Mouse (Mus musculus) G1E (cell line): ENCODE data around the gene Kctd14. TPM values are rescaled to one million over a fixed set of nuclear protein-coding genes. Genes with fewer than 3 reads are reported as not detected.

ENCODE experiments used
- ATAC-seq: 2 replicates; pipeline ENCODE4 v1.8.0; 2016; ENCODE audit warnings: mild to moderate bottlenecking; ENCODE audit not compliant: insufficient number of reproducible peaks, poor library complexity, low FRiP score, severe bottlenecking; ENCODE audit errors: extremely low read depth
- DNase-seq: peaks from one replicate; pipeline ENCODE4 v3.0.0; 2012; ENCODE audit warnings: low spot score
- H3K27me3 ChIP-seq: 2 replicates; pipeline ENCODE4 v1.6.1; 2012; ENCODE audit warnings: mild to moderate bottlenecking, low read length, inconsistent platforms; ENCODE audit not compliant: insufficient read depth
- H3K36me3 ChIP-seq: replicated peaks from 2 replicates; pipeline ENCODE3; 2012; ENCODE audit warnings: mild to moderate bottlenecking, inconsistent platforms
- H3K4me1 ChIP-seq: 2 replicates; pipeline ENCODE4 v1.6.1; 2012; ENCODE audit warnings: low read depth, low read length, inconsistent platforms, mixed read lengths; ENCODE audit not compliant: insufficient read depth
- H3K4me3 ChIP-seq: 2 replicates; pipeline ENCODE4 v1.5.1; 2012; ENCODE audit warnings: low read depth, mild to moderate bottlenecking, inconsistent platforms, low read length, moderate library complexity, mixed read lengths
- H3K9me3 ChIP-seq: replicated peaks from 2 replicates; pipeline ENCODE4 v1.6.1; 2012; ENCODE audit warnings: inconsistent platforms
- CTCF ChIP-seq: IDR thresholded peaks from 2 replicates; pipeline ENCODE4 v1.5.1; 2012; ENCODE audit warnings: low read depth, low read length, inconsistent platforms, mixed read lengths
- GATA1 ChIP-seq: IDR thresholded peaks from 2 replicates; pipeline ENCODE4 v1.6.1; 2012; ENCODE audit warnings: borderline replicate concordance, low read length, inconsistent platforms, mixed read lengths
- GATA2 ChIP-seq: IDR thresholded peaks from 2 replicates; pipeline ENCODE4 v1.6.1; 2012; ENCODE audit warnings: low read depth, low read length, inconsistent platforms, borderline replicate concordance
- POLR2AphosphoS5 ChIP-seq: IDR thresholded peaks from 2 replicates; pipeline ENCODE4 v1.6.1; 2012; ENCODE audit warnings: low read depth, low read length, inconsistent platforms; ENCODE audit not compliant: insufficient replicate concordance
- TAL1 ChIP-seq: conservative IDR thresholded peaks from 2 replicates; pipeline ENCODE4 v1.6.1; 2012; ENCODE audit warnings: low read depth, low read length, inconsistent platforms, mixed read lengths
- polyA plus RNA-seq: library from polyadenylated mRNA; stranded (reverse); fragments of >175 nt; gene quantifications from 2 replicates; pipeline ENCODE4 v1.2.3, GENCODE M21; 2012
- total RNA-seq, 2 experiments: library from RNA; stranded (forward) in 1 of 2; stranded (reverse) in 1 of 2; fragments of 200-1000 nt in 1 of 2; fragments of >200 nt in 1 of 2; fragmentation: Nextera tagmentation in 1 of 2; gene quantifications; 2 replicates each; pipeline ENCODE4 v1.2.3; 2014 to 2017

The Kctd14 gene
- total and polyA plus RNA-seq, 3 experiments = 0.11 TPM; not detected in 2

GRCm38 (mm10) chr7:97480821-97481339 lies 29.8 kb downstream of the Kctd14 start, which contains the start of gene Ints4:
Ints4 (plus strand) TSS chr7:97480956.
- peaks cover 26% of the 10 kb centered on the region for H3K36me3 ChIP-seq
- peaks cover 22% of the 10 kb centered on the region for H3K4me1 ChIP-seq
- TF ChIP-seq POLR2AphosphoS5 = no peak

DNA sequence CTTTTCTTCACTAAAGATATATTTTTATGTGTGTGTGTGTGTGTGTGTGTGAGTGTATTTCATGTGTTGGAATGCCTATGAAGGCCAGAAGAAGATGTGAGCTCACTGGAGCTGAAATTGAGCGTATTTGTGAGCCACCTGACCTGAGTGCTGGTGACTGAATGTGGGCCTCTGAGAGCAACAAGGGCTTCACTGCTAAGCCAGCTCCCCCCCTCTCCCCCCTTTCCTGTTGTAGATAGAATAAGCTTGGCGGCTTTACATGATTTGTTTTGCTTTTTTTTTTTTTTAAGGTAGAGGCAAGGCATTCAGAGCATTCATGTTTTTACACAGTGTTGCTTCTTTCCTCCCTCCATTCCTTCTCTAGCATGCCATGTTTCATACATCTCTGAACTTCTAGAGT lies 32.3 kb downstream of the Kctd14 start:
- peaks cover 48% of the 10 kb centered on the region for H3K36me3 ChIP-seq
- DNase-seq (no peak), ATAC-seq (no peak)
- H3K27me3 ChIP-seq = no peaks in the 10 kb centered on the region
- TF ChIP-seq POLR2AphosphoS5 (no peak), CTCF (no peak), TAL1 (no peak), GATA1 (no peak), GATA2 (no peak)
- peaks cover 22% of the 10 kb centered on the region for H3K4me1 ChIP-seq
- H3K4me3 ChIP-seq = no peak overlapping the region
- H3K9me3 ChIP-seq = no peaks in the 10 kb centered on the region

More at GRCm38 (mm10) chr7:97480821-97481339, 29.8 kb downstream of the Kctd14 start, which contains the start of gene Ints4:
- H3K27me3 ChIP-seq = no peaks in the 10 kb centered on the region
- peak; percentile 99 for ATAC-seq
- H3K4me3 ChIP-seq = peak within 1 kb of the TSS; percentile 80
- DNase-seq = peak; percentile 82
- H3K9me3 ChIP-seq = no peaks in the 10 kb centered on the region

DNA sequence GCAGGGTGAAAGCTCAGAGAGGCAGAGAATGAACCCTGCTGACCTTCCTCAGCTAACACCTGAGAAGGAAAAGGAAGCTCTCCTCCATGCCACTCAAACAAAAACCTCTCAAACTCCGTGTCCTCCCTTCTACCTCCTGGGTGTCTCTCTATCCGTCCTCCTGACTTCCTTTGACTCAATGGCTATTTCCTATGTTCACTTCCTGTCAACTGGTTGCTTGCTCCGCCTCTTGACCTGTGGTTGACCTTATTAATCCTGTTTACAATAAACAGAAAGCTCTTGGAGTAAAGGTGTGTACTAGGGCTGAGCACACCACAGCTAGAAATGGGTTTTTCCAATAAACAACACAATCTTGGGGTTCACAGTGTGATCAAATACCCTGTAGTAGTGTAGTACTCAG lies 40.0 kb downstream of the Kctd14 start:
- Histone ChIP-seq H3K4me1 (peaks cover 3% of the 10 kb centered on the region), H3K27me3 (no peaks in the 10 kb centered on the region), H3K4me3 (no peak overlapping the region), H3K36me3 (peaks cover 60% of the 10 kb centered on the region), H3K9me3 (no peaks in the 10 kb centered on the region)
- TF ChIP-seq TAL1 (no peak), CTCF (no peak), POLR2AphosphoS5 (no peak), GATA1 (no peak), GATA2 (no peak)
- no peak for DNase-seq
- no peak for ATAC-seq

- no peak for DNase-seq
- H3K4me1 ChIP-seq = peaks cover 3% of the 10 kb centered on the region
- H3K27me3 ChIP-seq = no peaks in the 10 kb centered on the region
- ATAC-seq = no peak
- TF ChIP-seq GATA2 = no peak
- no peak for TF ChIP-seq CTCF
- TF ChIP-seq POLR2AphosphoS5 = no peak
- no peak for TF ChIP-seq TAL1
- no peak for TF ChIP-seq GATA1
- no peak overlapping the region for H3K4me3 ChIP-seq
- H3K9me3 ChIP-seq = no peaks in the 10 kb centered on the region
- H3K36me3 ChIP-seq = peaks cover 48% of the 10 kb centered on the region
Observed at GRCm38 (mm10) chr7:97492420-97492819, 41.3 kb downstream of the Kctd14 start.

- TF ChIP-seq GATA1 = no peak
- Histone ChIP-seq H3K9me3 (no peaks in the 10 kb centered on the region), H3K36me3 (peaks cover 44% of the 10 kb centered on the region), H3K4me1 (peaks cover 3% of the 10 kb centered on the region), H3K27me3 (no peaks in the 10 kb centered on the region), H3K4me3 (no peak overlapping the region)
- DNase-seq = no peak
- no peak for ATAC-seq
Observed at GRCm38 (mm10) chr7:97495052-97495451, 43.9 kb downstream of the Kctd14 start.

- H3K27me3 ChIP-seq = no peaks in the 10 kb centered on the region
- H3K4me1 ChIP-seq = no peaks in the 10 kb centered on the region
- ATAC-seq (no peak), DNase-seq (no peak)
- H3K9me3 ChIP-seq = no peaks in the 10 kb centered on the region
- TF ChIP-seq GATA1 = no peak
- TF ChIP-seq POLR2AphosphoS5 = no peak
- no peak for TF ChIP-seq TAL1
- no peak for TF ChIP-seq CTCF
- no peak for TF ChIP-seq GATA2
- no peak overlapping the region for H3K4me3 ChIP-seq
- peaks cover 44% of the 10 kb centered on the region for H3K36me3 ChIP-seq
Observed at GRCm38 (mm10) chr7:97500555-97501209, 49.6 kb downstream of the Kctd14 start.

Other genes with a start within 250 kb of the Kctd14 start
- not detected in 2 replicates for gene Usp35, start 119.3 kb upstream of the Kctd14 start, total RNA-seq (2014; fragmentation: Nextera tagmentation)
- 0.93 and 1.1 TPM in 2 replicates for gene Usp35, start 119.3 kb upstream of the Kctd14 start, total RNA-seq (2017)
- 0.09 and 0.10 TPM in 2 replicates for gene Usp35, start 119.3 kb upstream of the Kctd14 start, polyA plus RNA-seq
- gene Kctd21, start 119.0 kb upstream of the Kctd14 start, total RNA-seq (2014; fragmentation: Nextera tagmentation) = 1.9 and 2.3 TPM in 2 replicates
- gene Kctd21, start 119.0 kb upstream of the Kctd14 start, total RNA-seq (2017) = 1.0 and 1.7 TPM in 2 replicates
- 0.09 and 0.22 TPM in 2 replicates for gene Kctd21, start 119.0 kb upstream of the Kctd14 start, polyA plus RNA-seq
- gene Alg8, start 79.7 kb upstream of the Kctd14 start, total RNA-seq (2014; fragmentation: Nextera tagmentation) = 37.2 and 56.6 TPM in 2 replicates
- gene Alg8, start 79.7 kb upstream of the Kctd14 start, total RNA-seq (2017) = 15.9 and 20.6 TPM in 2 replicates
- 0.97 and 1.7 TPM in 2 replicates for gene Alg8, start 79.7 kb upstream of the Kctd14 start, polyA plus RNA-seq
- 149 TPM in 2 replicates for gene Ndufc2, start 51.3 kb upstream of the Kctd14 start, total RNA-seq (2014; fragmentation: Nextera tagmentation)
- 257 and 259 TPM in 2 replicates for gene Ndufc2, start 51.3 kb upstream of the Kctd14 start, total RNA-seq (2017)
- gene Ndufc2, start 51.3 kb upstream of the Kctd14 start, polyA plus RNA-seq = 206 and 297 TPM in 2 replicates
- not detected in 2 replicates for gene Thrsp, start 33.6 kb upstream of the Kctd14 start, total RNA-seq (2014; fragmentation: Nextera tagmentation)
- gene Thrsp, start 33.6 kb upstream of the Kctd14 start, total RNA-seq (2017) = 0.05 TPM in 1 of 2 replicates, not detected in the other
- not detected in 2 replicates for gene Thrsp, start 33.6 kb upstream of the Kctd14 start, polyA plus RNA-seq
- gene Ints4, start 29.6 kb downstream of the Kctd14 start, total RNA-seq (2014; fragmentation: Nextera tagmentation) = 95.3 and 123 TPM in 2 replicates
- 39.6 and 43.8 TPM in 2 replicates for gene Ints4, start 29.6 kb downstream of the Kctd14 start, total RNA-seq (2017)
- gene Ints4, start 29.6 kb downstream of the Kctd14 start, polyA plus RNA-seq = 3.3 and 4.7 TPM in 2 replicates
- 16.1 and 19.9 TPM in 2 replicates for gene Aamdc, start 128.2 kb downstream of the Kctd14 start, total RNA-seq (2014; fragmentation: Nextera tagmentation)
- 16.1 and 20.8 TPM in 2 replicates for gene Aamdc, start 128.2 kb downstream of the Kctd14 start, total RNA-seq (2017)
- 2.1 and 3.2 TPM in 2 replicates for gene Aamdc, start 128.2 kb downstream of the Kctd14 start, polyA plus RNA-seq
- gene Rsf1, start 128.6 kb downstream of the Kctd14 start, total RNA-seq (2014; fragmentation: Nextera tagmentation) = 48.2 and 58.5 TPM in 2 replicates
- gene Rsf1, start 128.6 kb downstream of the Kctd14 start, total RNA-seq (2017) = 24.9 and 33.4 TPM in 2 replicates
- gene Rsf1, start 128.6 kb downstream of the Kctd14 start, polyA plus RNA-seq = 14.2 and 14.8 TPM in 2 replicates
- 81.3 and 92.0 TPM in 2 replicates for gene Clns1a, start 245.3 kb downstream of the Kctd14 start, total RNA-seq (2014; fragmentation: Nextera tagmentation)
- gene Clns1a, start 245.3 kb downstream of the Kctd14 start, total RNA-seq (2017) = 128 and 130 TPM in 2 replicates
- gene Clns1a, start 245.3 kb downstream of the Kctd14 start, polyA plus RNA-seq = 52.7 and 54.1 TPM in 2 replicates